Mouse (Mus musculus) skeletal muscle tissue, adult 2 months (tissue): ENCODE measurements at regions not wholly inside any gene's neighbourhood (a gene's known extent, or its start where the extent isn't known, plus 50 kb on each side); places are given as distances from the start of the nearest gene placed in this dataset.
"Not testable (repeated sequence)": the region's sequence is repeated elsewhere in the genome, so short reads cannot be mapped to it uniquely, and the experiment has no call there.

Source experiments
- DNase-seq: peaks from one replicate; pipeline ENCODE4 v3.0.0-alpha.2; 2012; ENCODE audit warnings: low read depth, low spot score

DNA sequence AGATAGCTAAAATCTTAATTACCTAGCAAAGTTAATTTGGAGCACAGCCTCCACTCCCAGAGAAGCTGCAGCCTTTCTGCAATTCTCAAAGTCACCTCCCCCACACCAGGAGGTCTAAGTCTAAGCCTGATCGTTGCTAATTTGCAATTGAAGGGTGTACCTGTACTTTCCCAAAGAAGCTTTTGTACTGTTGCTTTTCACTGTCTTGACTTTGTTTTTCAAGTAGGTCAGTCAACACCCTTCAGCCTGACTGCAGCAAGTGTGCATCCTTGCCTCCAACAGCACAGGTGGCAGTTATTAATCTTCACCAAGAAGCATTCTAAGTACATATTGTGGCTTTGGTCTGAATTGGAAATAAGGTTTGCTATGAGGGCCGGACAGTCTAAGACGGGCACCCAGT lies 91.7 kb upstream of the Slc22a30 start:
- not testable (repeated sequence) for DNase-seq

DNA sequence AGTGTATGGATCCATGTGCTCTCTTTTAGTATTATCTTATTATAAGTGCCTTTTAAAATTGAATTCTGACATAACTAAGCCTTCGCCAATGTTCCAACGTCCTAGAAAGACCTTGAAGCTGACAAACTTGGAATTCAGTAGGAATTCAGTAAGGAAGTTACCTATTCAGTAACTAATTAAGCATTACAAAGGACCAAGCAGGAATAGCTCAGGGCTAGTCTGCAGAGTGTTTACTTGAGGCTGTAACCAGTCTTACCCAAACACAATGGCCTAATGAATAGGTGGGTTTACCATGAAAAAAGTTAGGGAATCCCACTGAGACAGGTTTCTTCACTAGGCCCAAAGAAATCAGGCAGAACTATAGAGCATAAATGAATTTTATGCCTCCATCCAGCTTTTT lies 92.6 kb upstream of the Slc22a30 start:
- not testable (repeated sequence) for DNase-seq

DNA sequence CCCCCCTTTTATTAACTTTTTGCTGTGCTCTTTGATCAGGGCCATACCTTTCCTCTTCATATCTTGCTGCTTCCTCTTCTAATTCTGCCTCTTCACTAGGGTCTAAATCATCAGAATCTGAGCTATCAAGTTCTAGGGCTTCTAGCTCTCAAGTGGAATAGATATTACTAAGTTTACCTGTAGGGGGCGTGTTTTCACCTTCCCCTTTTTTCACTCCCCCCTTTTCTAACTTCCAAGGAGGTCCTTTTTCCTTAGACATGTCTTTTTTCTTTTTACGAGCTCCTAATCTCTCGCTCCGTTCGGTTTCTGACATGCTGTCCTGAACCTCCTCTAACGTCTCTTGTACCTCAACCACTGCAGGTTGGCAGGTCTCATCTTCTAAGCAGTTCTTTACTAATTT lies 73.3 kb upstream of the Slc22a8 start:
- not testable (repeated sequence) for DNase-seq

- peak; percentile 52 for DNase-seq
These were observed 72.8 kb upstream of the Slc22a8 start for GRCm38 (mm10) chr19:8518273-8518672.

DNA sequence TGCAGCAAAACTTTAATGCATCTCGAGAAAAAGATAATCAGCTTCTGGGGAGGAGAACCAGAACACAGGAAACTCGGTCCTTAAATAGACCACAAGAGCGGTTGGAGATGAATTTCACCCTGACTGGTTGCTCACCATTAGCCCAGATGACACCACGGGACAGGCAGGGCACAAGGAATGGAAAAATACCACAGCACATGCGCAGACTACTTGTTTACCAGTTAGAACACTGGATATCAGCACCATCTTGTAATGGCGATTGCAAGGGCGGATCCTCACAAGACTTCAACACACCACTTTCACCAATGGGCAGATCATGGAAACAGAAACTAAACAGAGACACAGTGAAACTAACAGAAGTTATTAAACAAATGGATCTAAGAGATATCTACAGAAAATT lies 72.1 kb upstream of the Slc22a8 start:
- DNase-seq: not testable (repeated sequence)

DNA sequence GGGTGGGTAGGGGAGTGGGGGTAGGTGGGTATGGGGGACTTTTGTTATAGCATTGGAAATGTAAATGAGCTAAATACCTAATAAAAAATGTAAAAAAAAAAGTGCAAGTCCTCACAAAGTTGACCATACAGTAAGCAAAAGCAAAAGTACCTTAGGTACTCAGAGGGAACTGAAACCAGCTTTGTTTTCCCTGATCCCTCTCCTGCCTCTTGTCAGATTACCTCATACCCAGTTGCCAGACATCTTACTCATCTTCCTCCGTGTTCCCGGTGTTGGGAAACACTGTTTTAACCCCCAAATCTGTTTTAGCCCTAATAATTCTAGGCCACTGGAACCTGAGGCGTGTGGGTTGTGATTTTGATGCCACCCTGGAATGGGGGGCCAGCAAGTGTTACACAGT lies 56.5 kb upstream of the Slc22a8 start:
- DNase-seq: no peak

DNA sequence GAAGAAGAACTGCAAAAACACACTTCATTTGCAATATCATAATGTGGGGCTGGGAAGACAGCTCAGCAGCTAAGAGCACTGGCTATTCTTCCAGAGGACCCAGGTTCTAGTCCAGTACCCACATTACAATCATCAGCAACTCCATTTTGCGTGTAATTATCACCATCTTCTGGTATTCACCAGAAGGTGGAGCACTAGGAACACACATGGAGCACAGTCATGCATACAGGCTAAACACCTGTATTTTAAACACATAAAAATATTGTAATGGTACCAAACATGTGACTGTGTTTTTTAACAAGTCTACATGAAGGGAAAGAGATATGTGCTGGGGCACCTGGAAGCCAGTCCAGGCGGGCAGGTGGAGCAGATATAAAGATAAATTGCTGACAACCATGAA lies 55.0 kb upstream of the Slc22a8 start:
- DNase-seq: no peak
